Comparison of ENCODE assay signal across 20 mouse cellular contexts in the genomic region with DNA sequence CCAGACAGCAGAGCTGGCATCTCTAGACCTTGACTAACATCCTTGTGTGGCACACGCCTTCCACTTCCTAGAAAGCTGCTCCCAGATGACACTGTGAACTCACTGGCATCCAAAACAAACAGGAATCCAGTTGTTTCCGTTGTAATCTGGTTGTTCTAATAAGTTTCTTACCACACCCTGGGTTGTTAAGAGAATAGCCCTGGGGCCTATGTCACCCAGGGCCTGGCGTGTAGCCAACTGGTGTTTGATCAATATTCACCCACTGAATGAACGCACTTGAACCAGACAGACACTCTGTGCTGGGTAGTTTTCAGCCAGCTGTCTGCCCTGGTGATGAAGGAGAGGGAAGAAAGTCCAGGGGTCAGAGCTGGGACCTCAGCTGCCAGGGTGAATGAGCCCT. TPM values are rescaled to one million over a fixed set of nuclear protein-coding genes. Genes with fewer than 3 reads are reported as not detected.
DNase-seq lines count a peak whose midpoint lies in the region; ATAC-seq and TF ChIP-seq lines count a peak whose summit lies in the region.
"Had no signal": no experiment of that assay in that cellular context is flagged by ENCODE, and none has a peak within 500 bp of the region (broad histone marks: within the 10 kb centered on the region; RNA-seq: fewer than 3 reads in every experiment).

No protein-coding gene starts in this region.

- peaks cover 99% of the 10 kb centered on the region for H3K36me3 ChIP-seq in heart, embryonic 10.5 days
- H3K36me3 ChIP-seq in intestine, postnatal 0 days (ENCODE audit: control insufficient read depth, insufficient read depth), result peaks cover 23% of the 10 kb centered on the region; the same call in 1 of the 2 replicates
- H3K36me3 ChIP-seq: G1E had no signal

- no peaks in the 10 kb centered on the region for H3K9me3 ChIP-seq in heart, embryonic 10.5 days
- H3K9me3 ChIP-seq in intestine, postnatal 0 days (ENCODE audit: control insufficient read depth), result no peaks in the 10 kb centered on the region
- H3K9me3 ChIP-seq: embryonic facial prominence, embryonic 13.5 days; G1E had no signal

- no peak overlapping the region for H3K9ac ChIP-seq in intestine, postnatal 0 days (ENCODE audit: low read depth, low read length)
- H3K9ac ChIP-seq: embryonic facial prominence, embryonic 13.5 days; hindbrain, embryonic 14.5 days; liver, embryonic 14.5 days had no signal

- H3K4me1 ChIP-seq in heart, embryonic 10.5 days, result no peaks in the 10 kb centered on the region
- H3K4me1 ChIP-seq in intestine, postnatal 0 days (replicated peaks; ENCODE audit: control insufficient read depth, insufficient read depth, low read length), result no peaks in the 10 kb centered on the region
- H3K4me1 ChIP-seq: embryonic facial prominence, embryonic 13.5 days; forebrain, embryonic 10.5 days had no signal

- no peak overlapping the region for H3K4me3 ChIP-seq in heart, embryonic 10.5 days
- no peak overlapping the region for H3K4me3 ChIP-seq in intestine, postnatal 0 days (ENCODE audit: low read depth, low read length)
- H3K4me3 ChIP-seq: embryonic facial prominence, embryonic 13.5 days; forebrain, embryonic 10.5 days had no signal

- 83% methylated on average over 4 of the region's 4 CpGs for WGBS in heart, embryonic 10.5 days
- WGBS in intestine, postnatal 0 days, result 40% methylated on average over 4 of the region's 4 CpGs

- no peaks in the 10 kb centered on the region for H3K27me3 ChIP-seq in heart, embryonic 10.5 days (ENCODE audit: insufficient read depth, poor library complexity, severe bottlenecking)
- H3K27me3 ChIP-seq in intestine, postnatal 0 days (replicated peaks; ENCODE audit: control insufficient read depth, insufficient read depth, low read length), result no peaks in the 10 kb centered on the region
- H3K27me3 ChIP-seq: embryonic facial prominence, embryonic 13.5 days had no signal

- TF ChIP-seq CTCF in intestine, postnatal 0 days (IDR thresholded peaks at IDR 0.05; ENCODE audit: low read depth), result no peak

- H3K27ac ChIP-seq in heart, embryonic 10.5 days, result no peak overlapping the region
- no peak overlapping the region for H3K27ac ChIP-seq in intestine, postnatal 0 days (ENCODE audit: low read depth, low read length)
- H3K27ac ChIP-seq: embryonic facial prominence, embryonic 13.5 days; forebrain, embryonic 10.5 days; hindbrain, embryonic 14.5 days; liver, embryonic 14.5 days had no signal

- DNase-seq in heart, adult 8-10 months (ENCODE audit: low spot score), result peak; percentile 36
- DNase-seq in heart, embryonic 10.5 days (ENCODE audit: low spot score), result no peak
- DNase-seq in retina, postnatal 1 day, result peak; percentile 20
- DNase-seq in retina, embryonic 14.5 days (ENCODE audit: low spot score), result no peak
- DNase-seq in lung, postnatal 36 days, result peak; percentile 35
- DNase-seq in layer of hippocampus, adult 9-10 months (ENCODE audit: low spot score), result no peak
- DNase-seq: right cerebral cortex, postnatal 14 days had no signal

- no peak overlapping the region for H3K4me2 ChIP-seq in intestine, postnatal 0 days (replicated peaks; ENCODE audit: low read depth)
- H3K4me2 ChIP-seq: embryonic facial prominence, embryonic 13.5 days; hindbrain, embryonic 14.5 days had no signal

- peak; percentile 95 for ATAC-seq in intestine, postnatal 0 days
- ATAC-seq in inflammation-experienced regulatory T-cells, adult 6 months, result no peak

RNA-seq across cellular contexts. Expression of a gene that starts 47.0 kb away (rescaled TPM):
- total RNA-seq in heart, adult 8-10 months (2022), result not detected
- 0.39 TPM in 1 of 2 replicates, not detected in the other for polyA plus RNA-seq in heart, embryonic 10.5 days (2016; fragmentation: Nextera tagmentation; extraction: Ambion mirVana)
- not detected in 2 replicates for polyA plus RNA-seq in intestine, postnatal 0 days (2015; fragmentation: Nextera tagmentation; extraction: Ambion mirVana)
- polyA plus RNA-seq in inflammation-experienced regulatory T-cells, adult 6 months (2017; shearing (Covaris generic)), result not detected
- total RNA-seq: adrenal gland, postnatal 36 days; G1E; layer of hippocampus, adult 8-10 months; left cerebral cortex, postnatal 10 days; megakaryocyte, adult 5-6 weeks had no signal
- polyA plus RNA-seq: embryonic facial prominence, embryonic 13.5 days; forebrain, embryonic 10.5 days; G1E; heart, embryonic 14.5 days; hindbrain, embryonic 14.5 days; liver, embryonic 14.5 days; thymus, postnatal 0 days had no signal

RNA-seq across cellular contexts. Expression of a gene that starts 58.8 kb away (rescaled TPM):
- total RNA-seq in heart, adult 8-10 months (2022), result 100 to 1,000 TPM; 124 to 205 (median 189) TPM
- polyA plus RNA-seq in heart, embryonic 10.5 days (2016; fragmentation: Nextera tagmentation; extraction: Ambion mirVana), result 52.0 and 58.9 TPM in 2 replicates
- polyA plus RNA-seq in intestine, postnatal 0 days (2015; fragmentation: Nextera tagmentation; extraction: Ambion mirVana), result 16.3 and 16.4 TPM in 2 replicates
- not detected for polyA plus RNA-seq in inflammation-experienced regulatory T-cells, adult 6 months (2017; shearing (Covaris generic))
- polyA plus RNA-seq: G1E had no signal

Comparison
In these comparisons a context has a peak if more than half of its experiments do, and no peak if none do; other contexts are left out.
1. DNase-seq: peak in heart, adult 8-10 months (single experiment), retina, postnatal 1 day (single experiment) and lung, postnatal 36 days (single experiment); none in heart, embryonic 10.5 days (single experiment), retina, embryonic 14.5 days (single experiment) and layer of hippocampus, adult 9-10 months (single experiment).
2. RNA of a gene that starts 58.8 kb away (polyA plus RNA-seq): 52.0 to 58.9 TPM in heart, embryonic 10.5 days and 16.3 to 16.4 TPM in intestine, postnatal 0 days; not detected in inflammation-experienced regulatory T-cells, adult 6 months; every median in the first group is over 10 times any median in the second.